Mouse (Mus musculus) gastrocnemius, postnatal 36 days (tissue): ENCODE measurements at regions not wholly inside any gene's neighbourhood (a gene's known extent, or its start where the extent isn't known, plus 50 kb on each side); places are given as distances from the start of the nearest gene placed in this dataset.

Source experiments
- DNase-seq, 2 experiments: peaks; one replicate each; pipeline ENCODE4 v3.0.0; 2022
- intact Hi-C: fragments of 180-260 bp; cut with DNase I; formaldehyde crosslinking; loops from one replicate; pipeline ENCODE4 v1.15.1; 2025

- intact Hi-C loops, result no loop called here
- DNase-seq, result no peak
Observed at GRCm38 (mm10) chr13:82360711-82361110, 577.8 kb downstream of the Cetn3 start.

- no peak for DNase-seq
- intact Hi-C loops, result no loop called here
Observed at GRCm38 (mm10) chr13:82361379-82361778, 578.5 kb downstream of the Cetn3 start.

DNA sequence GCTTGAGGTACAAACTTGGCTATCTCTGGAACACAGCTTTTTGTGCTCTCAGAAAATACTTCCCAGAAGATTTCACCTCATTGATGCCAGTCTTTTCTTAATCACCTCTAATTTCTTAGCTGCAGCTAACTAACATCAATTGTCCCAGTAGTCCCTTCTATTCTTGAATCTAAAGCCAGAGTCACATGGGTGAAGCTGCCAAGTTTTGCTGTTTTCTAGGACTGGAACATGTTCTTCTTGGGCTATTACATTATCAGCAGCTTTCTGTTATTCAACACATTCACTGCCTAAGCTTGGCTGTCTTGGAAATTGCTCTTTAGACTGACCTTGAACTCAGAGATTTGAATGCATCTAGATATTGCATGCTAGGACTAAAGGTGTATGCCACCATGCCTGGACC, 583.9 kb downstream of the Cetn3 start:
- no peak for DNase-seq
- intact Hi-C loops, result no loop called here

- intact Hi-C loops, result no loop called here
Observed at GRCm38 (mm10) chr13:82371579-82371978, 588.7 kb downstream of the Cetn3 start.

DNA sequence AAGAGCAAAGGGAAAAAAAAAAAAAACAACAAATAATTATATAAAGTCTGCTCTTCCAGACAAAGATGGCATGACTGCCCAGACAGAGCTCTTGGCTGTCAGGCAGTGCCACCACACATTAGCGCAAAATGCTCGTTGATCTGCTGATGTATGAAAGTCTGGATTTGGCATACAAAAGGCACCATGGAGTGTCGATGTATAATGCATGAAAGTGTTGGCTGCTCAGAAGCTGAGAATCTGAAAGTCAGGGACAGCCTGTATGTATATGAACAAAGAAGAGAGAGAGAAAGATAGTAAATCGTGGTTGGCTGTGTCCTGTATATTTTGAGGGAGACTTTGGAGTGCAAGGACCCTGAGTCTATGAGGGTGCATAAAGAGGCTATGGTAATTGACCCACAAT, 589.7 kb downstream of the Cetn3 start:
- intact Hi-C loops, result no loop called here
- no peak for DNase-seq

More at GRCm38 (mm10) chr13:82371579-82371978, 588.7 kb downstream of the Cetn3 start:
- DNase-seq, result no peak

DNA sequence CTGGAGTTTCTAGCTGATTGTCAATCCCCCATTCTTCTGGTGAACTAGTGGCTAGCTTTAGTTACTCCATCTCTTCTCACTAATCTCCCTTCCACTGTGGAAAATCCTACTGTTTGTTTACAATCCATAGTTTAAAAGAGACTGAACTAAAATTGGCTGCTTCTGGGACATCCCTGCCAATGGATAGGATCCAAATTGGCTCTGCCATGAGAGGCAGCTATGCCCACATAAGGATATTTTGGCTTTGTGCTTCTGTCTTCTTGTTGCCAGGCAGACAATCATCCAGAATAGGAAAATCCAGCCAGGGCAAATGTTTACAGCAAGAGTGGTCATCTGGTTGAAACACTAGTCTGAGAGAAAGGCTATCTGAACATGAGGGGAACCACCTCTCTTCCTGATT, 610.0 kb downstream of the Cetn3 start:
- DNase-seq, result no peak
- intact Hi-C loops, result no loop called here

DNA sequence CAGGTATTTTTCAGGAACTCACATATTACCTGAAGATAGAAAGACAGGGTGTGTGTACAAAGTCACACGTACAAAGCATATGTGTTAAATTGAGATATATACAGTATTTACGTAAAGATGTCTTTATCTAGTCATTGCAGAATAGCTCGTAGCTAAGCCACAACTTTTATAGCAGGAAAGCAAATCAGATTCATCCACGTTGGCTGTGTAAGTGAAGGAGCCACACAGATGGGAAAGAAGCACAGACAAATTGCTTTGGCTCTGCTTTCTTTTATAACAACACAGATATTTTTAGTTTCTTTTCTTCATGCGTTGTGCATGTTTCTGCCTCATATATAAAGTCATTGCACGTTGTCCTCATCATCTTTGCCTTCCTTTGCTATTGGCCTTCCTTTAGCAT, 610.6 kb downstream of the Cetn3 start:
- intact Hi-C loops, result no loop called here
- DNase-seq, result no peak

- DNase-seq, result no peak
- intact Hi-C loops, result no loop called here
Observed at GRCm38 (mm10) chr13:82413677-82414076, 630.8 kb downstream of the Cetn3 start.

DNA sequence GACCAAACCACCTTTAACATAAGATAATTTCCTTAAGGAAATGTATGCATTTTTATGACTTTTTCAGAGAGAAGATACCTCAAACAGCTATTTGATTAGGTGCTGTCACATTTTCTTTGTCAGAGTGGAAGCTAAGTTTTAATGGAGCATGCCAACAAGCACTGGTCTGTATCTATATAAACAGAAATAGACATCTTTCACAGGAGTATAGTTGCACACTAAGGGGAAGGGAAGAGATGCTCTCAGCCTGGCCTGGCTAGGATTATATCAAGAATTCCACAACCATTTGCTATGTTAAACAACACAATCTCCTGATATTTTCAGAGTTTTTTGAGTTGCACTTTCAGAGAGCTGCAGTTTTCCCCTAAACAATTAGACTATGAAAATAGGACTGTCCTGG, 638.1 kb downstream of the Cetn3 start:
- intact Hi-C loops, result no loop called here
- no peak for DNase-seq

DNA sequence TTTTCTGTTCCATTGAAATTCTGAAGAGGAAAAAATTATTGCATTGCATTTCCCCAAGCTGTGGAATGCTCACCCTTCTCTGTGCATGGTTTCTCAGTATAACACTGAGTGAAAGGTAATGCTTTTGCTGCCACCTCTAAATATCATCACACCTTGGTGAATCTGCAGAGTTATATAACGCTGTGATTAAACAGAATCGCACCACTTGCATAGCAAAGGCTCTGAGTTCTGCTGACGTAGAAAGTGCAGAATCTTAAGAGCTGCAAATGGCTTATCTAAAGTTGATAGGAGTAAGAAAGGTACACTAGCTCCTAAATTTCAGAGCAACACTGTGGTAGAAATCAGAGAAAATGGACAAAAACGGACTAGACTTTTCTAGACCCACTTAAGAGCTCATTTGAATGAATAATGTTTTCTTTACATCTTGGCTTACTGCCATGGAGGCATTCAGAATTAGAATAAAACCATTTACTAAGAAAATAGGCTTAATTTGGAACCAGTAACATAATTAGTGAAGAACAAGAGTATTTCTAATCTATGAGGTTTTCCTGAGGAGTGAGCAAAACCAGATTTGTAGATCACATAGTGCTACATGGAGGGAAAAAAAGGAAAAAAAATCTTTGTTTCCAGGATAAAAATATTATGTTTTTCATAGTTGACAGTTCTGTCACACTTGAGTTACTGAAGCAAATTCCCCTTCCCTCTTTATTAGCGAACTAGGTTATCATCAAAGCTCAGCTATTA, 641.2 kb downstream of the Cetn3 start:
- intact Hi-C loops, result no loop called here
- DNase-seq, result no peak

GRCm38 (mm10) chr13:82424732-82425341, 642.0 kb downstream of the Cetn3 start:
- DNase-seq, result no peak
- intact Hi-C loops, result no loop called here

GRCm38 (mm10) chr13:82432411-82432810, 649.5 kb downstream of the Cetn3 start:
- intact Hi-C loops, result no loop called here
- no peak for DNase-seq

DNA sequence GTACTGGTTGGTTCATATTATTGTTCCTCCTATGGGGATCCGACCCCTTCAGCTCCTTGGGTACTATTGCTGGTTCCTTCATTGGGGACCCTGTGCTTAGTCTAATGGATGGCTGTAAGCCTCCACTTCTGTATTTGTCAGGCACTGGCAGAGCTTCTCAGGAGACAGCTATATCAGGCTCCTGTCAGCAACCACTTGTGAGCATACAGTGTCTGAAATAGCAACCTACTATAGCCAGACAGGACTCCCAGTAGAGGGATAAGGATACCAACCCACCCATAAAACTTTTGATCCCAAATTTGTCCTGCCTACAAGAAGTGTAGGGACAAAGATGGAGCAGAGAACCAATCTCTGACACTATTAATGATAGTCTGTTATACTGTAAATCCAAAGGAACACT, 656.4 kb downstream of the Cetn3 start:
- intact Hi-C loops, result no loop called here
- DNase-seq, result no peak

- intact Hi-C loops, result no loop called here
- no peak for DNase-seq
Observed at GRCm38 (mm10) chr13:82453650-82454049, 670.8 kb downstream of the Cetn3 start.

DNA sequence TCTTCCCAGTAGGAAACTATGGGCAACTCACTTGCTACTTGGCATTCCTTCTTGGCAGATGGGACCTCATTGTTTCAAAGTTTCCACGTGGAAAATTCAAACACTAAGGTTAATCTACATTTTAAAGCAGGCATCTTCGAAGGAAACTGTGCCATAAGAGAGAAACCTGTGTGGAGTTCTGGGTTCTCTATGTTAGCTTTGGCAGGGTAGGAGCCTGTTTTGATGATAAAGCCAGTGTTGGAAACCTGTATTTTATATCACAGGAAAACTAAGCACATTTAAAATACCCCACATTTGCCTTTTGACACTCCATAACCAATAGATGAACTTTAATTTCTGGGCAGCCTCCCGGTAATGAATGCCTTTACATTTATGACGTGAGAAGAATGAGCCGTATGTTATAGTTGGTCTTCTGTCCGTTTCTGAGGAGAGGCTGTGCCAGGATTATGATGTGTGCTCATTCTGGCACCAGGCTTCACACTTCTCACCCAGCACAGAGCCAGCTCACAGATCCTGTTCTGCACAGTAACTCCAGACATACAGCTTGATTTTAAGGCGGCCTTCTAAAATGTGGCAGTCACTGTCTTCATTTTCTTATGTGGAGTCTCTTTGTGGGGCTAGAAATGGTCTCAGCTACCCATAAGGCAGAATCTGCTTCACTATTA, 700.5 kb downstream of the Cetn3 start:
- DNase-seq, result no peak
- intact Hi-C loops, result no loop called here

- DNase-seq, result no peak
- intact Hi-C loops, result no loop called here
Observed at GRCm38 (mm10) chr13:82496606-82497005, 713.7 kb downstream of the Cetn3 start.

GRCm38 (mm10) chr13:82508176-82508575, 725.3 kb downstream of the Cetn3 start:
- DNase-seq, result no peak
- intact Hi-C loops, result no loop called here

- DNase-seq, result no peak
- intact Hi-C loops, result no loop called here
Observed at GRCm38 (mm10) chr13:82509512-82509911, 726.6 kb downstream of the Cetn3 start.
